Mouse (Mus musculus) heart, adult 2 months (tissue): Measurements from ENCODE around the gene Ankrd49.

ENCODE experiments used
- CTCF ChIP-seq: fragments of 200-600 bp; IDR thresholded peaks from 2 replicates; pipeline ENCODE4 v1.8.1; 2022; ENCODE audit warnings: antibody characterized with exemption, mild to moderate bottlenecking, moderate library complexity
- EP300 ChIP-seq: fragments of 200-500 bp; IDR thresholded peaks from 2 replicates; pipeline ENCODE4 v1.6.1; 2011; ENCODE audit warnings: low read depth, low read length, control low read depth; ENCODE audit not compliant: insufficient read depth
- POLR2A ChIP-seq: fragments of 200-500 bp; IDR thresholded peaks from 2 replicates; pipeline ENCODE4 v1.6.1; 2011; ENCODE audit warnings: mild to moderate bottlenecking, low read depth, low read length, control low read depth; ENCODE audit not compliant: insufficient read depth

DNA sequence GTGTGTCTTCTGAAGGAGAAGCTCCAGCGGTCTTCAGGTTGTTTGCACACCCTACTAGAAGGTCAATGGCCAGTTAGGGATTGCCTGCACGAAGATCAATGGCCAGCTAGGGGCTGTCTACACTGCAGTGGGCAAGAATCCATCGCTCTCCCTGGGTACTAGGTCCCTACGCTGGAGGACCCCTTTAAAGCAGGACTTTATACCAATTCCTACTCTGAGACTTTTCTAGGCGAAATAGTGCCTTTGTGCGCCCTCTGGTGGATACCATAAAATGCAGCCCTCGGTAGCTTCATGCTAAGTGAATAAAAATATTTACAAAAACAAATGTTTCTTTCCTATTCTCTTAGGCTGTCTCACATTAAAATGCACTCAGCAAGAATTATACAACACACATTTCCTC, 19.9 kb downstream of the Ankrd49 start:
- TF ChIP-seq CTCF = peak; percentile 85
- no peak for TF ChIP-seq EP300
- no peak for TF ChIP-seq POLR2A
